Mouse (Mus musculus): ENCODE results near the gene Rbp2. TPM values are rescaled to one million over a fixed set of nuclear protein-coding genes. Genes with fewer than 3 reads are reported as not detected.

Rbp2 gene
- polyA plus RNA-seq, 1 experiment from 2014 or later: 1.3 TPM

GRCm38 (mm10) chr9:98530999-98531398 is 45.1 kb downstream of the Rbp2 start:
- Histone ChIP-seq H3K4me1 (ENCODE audit: control insufficient read depth, insufficient read depth, low read length) (0 out of 2 replicates have a peak, but pooled peaks cover 2% of the 10 kb centered on the region), H3K36me3 (ENCODE audit: control insufficient read depth, insufficient read depth) (no peaks in the 10 kb centered on the region), H3K27me3 (ENCODE audit: control insufficient read depth, insufficient read depth, low read length) (no peaks in the 10 kb centered on the region), H3K4me2 (ENCODE audit: low read depth, low read length) (no peak overlapping the region), H3K9me3 (replicated peaks; ENCODE audit: control insufficient read depth, low read length) (0 out of 2 replicates have a peak, but pooled peaks cover 2% of the 10 kb centered on the region), H3K9ac (ENCODE audit: low read length) (no peak overlapping the region), H3K4me3 (ENCODE audit: low read length) (no peak overlapping the region), H3K27ac (ENCODE audit: low read length) (no peak overlapping the region)
- no peak for ATAC-seq (replicated peaks; ENCODE audit: extremely low read depth, insufficient read depth, low FRiP score)
- 44% methylated on average over 2 of the region's 2 CpGs for WGBS

- WGBS: 54% methylated on average over 4 of the region's 4 CpGs
- H3K4me2 ChIP-seq (ENCODE audit: low read depth, low read length): no peak overlapping the region
- no peak overlapping the region for H3K4me3 ChIP-seq (ENCODE audit: low read length)
- 0 out of 2 replicates have a peak, but pooled peaks cover 2% of the 10 kb centered on the region for H3K9me3 ChIP-seq (replicated peaks; ENCODE audit: control insufficient read depth, low read length)
- no peaks in the 10 kb centered on the region for H3K27me3 ChIP-seq (ENCODE audit: control insufficient read depth, insufficient read depth, low read length)
- no peak for ATAC-seq (replicated peaks; ENCODE audit: extremely low read depth, insufficient read depth, low FRiP score)
- no peak overlapping the region for H3K27ac ChIP-seq (ENCODE audit: low read length)
- H3K36me3 ChIP-seq (ENCODE audit: control insufficient read depth, insufficient read depth): no peaks in the 10 kb centered on the region
- H3K9ac ChIP-seq (ENCODE audit: low read length): no peak overlapping the region
- no peaks in the 10 kb centered on the region for H3K4me1 ChIP-seq (ENCODE audit: control insufficient read depth, insufficient read depth, low read length)
Observed at GRCm38 (mm10) chr9:98534675-98535280, 48.9 kb downstream of the Rbp2 start.

GRCm38 (mm10) chr9:98535763-98536162 is 49.8 kb downstream of the Rbp2 start:
- H3K4me1 ChIP-seq (ENCODE audit: control insufficient read depth, insufficient read depth, low read length): no peaks in the 10 kb centered on the region
- 0 out of 2 replicates have a peak, but pooled peaks cover 2% of the 10 kb centered on the region for H3K9me3 ChIP-seq (replicated peaks; ENCODE audit: control insufficient read depth, low read length)
- H3K9ac ChIP-seq (ENCODE audit: low read length): no peak overlapping the region
- no peak overlapping the region for H3K27ac ChIP-seq (ENCODE audit: low read length)
- H3K4me2 ChIP-seq (ENCODE audit: low read depth, low read length): no peak overlapping the region
- H3K36me3 ChIP-seq (ENCODE audit: control insufficient read depth, insufficient read depth): no peaks in the 10 kb centered on the region
- no peak overlapping the region for H3K4me3 ChIP-seq (ENCODE audit: low read length)
- ATAC-seq (replicated peaks; ENCODE audit: extremely low read depth, insufficient read depth, low FRiP score): no peak
- no peaks in the 10 kb centered on the region for H3K27me3 ChIP-seq (ENCODE audit: control insufficient read depth, insufficient read depth, low read length)

GRCm38 (mm10) chr9:98538017-98538712 is 52.2 kb downstream of the Rbp2 start:
- no peaks in the 10 kb centered on the region for H3K27me3 ChIP-seq (ENCODE audit: control insufficient read depth, insufficient read depth, low read length)
- H3K36me3 ChIP-seq (ENCODE audit: control insufficient read depth, insufficient read depth): no peaks in the 10 kb centered on the region
- no peak overlapping the region for H3K4me3 ChIP-seq (ENCODE audit: low read length)
- H3K9ac ChIP-seq (ENCODE audit: low read length): no peak overlapping the region
- WGBS: 42% methylated on average over 13 of the region's 13 CpGs
- no peaks in the 10 kb centered on the region for H3K4me1 ChIP-seq (ENCODE audit: control insufficient read depth, insufficient read depth, low read length)
- peak overlapping the region; percentile 19; the same call in 1 of the 2 replicates for H3K4me2 ChIP-seq (ENCODE audit: low read depth, low read length)
- no peak overlapping the region for H3K27ac ChIP-seq (ENCODE audit: low read length)
- ATAC-seq (replicated peaks; ENCODE audit: extremely low read depth, insufficient read depth, low FRiP score): no peak
- H3K9me3 ChIP-seq (replicated peaks; ENCODE audit: control insufficient read depth, low read length): 0 out of 2 replicates have a peak, but pooled peaks cover 2% of the 10 kb centered on the region

- H3K4me3 ChIP-seq (ENCODE audit: low read length): no peak overlapping the region
- H3K4me2 ChIP-seq (ENCODE audit: low read depth, low read length): peak overlapping the region; percentile 19; the same call in 1 of the 2 replicates
- H3K9me3 ChIP-seq (replicated peaks; ENCODE audit: control insufficient read depth, low read length): 0 out of 2 replicates have a peak, but pooled peaks cover 2% of the 10 kb centered on the region
- no peak overlapping the region for H3K27ac ChIP-seq (ENCODE audit: low read length)
- no peak overlapping the region for H3K9ac ChIP-seq (ENCODE audit: low read length)
- H3K27me3 ChIP-seq (ENCODE audit: control insufficient read depth, insufficient read depth, low read length): no peaks in the 10 kb centered on the region
- H3K4me1 ChIP-seq (ENCODE audit: control insufficient read depth, insufficient read depth, low read length): no peaks in the 10 kb centered on the region
- H3K36me3 ChIP-seq (ENCODE audit: control insufficient read depth, insufficient read depth): no peaks in the 10 kb centered on the region
- no peak for ATAC-seq (replicated peaks; ENCODE audit: extremely low read depth, insufficient read depth, low FRiP score)
- WGBS: 6% methylated on average over 13 of the region's 13 CpGs
Observed at GRCm38 (mm10) chr9:98538713-98539360, 52.9 kb downstream of the Rbp2 start.

GRCm38 (mm10) chr9:98544042-98544441 is 58.1 kb downstream of the Rbp2 start:
- WGBS: 73% methylated on average over 3 of the region's 3 CpGs
- Histone ChIP-seq H3K27ac (ENCODE audit: low read length) (no peak overlapping the region), H3K27me3 (ENCODE audit: control insufficient read depth, insufficient read depth, low read length) (no peaks in the 10 kb centered on the region), H3K4me2 (ENCODE audit: low read depth, low read length) (no peak overlapping the region), H3K36me3 (ENCODE audit: control insufficient read depth, insufficient read depth) (no peaks in the 10 kb centered on the region), H3K4me3 (ENCODE audit: low read length) (no peak overlapping the region), H3K9ac (ENCODE audit: low read length) (no peak overlapping the region), H3K4me1 (ENCODE audit: control insufficient read depth, insufficient read depth, low read length) (no peaks in the 10 kb centered on the region), H3K9me3 (replicated peaks; ENCODE audit: control insufficient read depth, low read length) (no peaks in the 10 kb centered on the region)
- ATAC-seq (replicated peaks; ENCODE audit: extremely low read depth, insufficient read depth, low FRiP score): no peak

Other genes starting within 250 kb of the Rbp2 start
- 13.7 and 15.1 TPM in 2 replicates for gene Nmnat3, start 198.7 kb upstream of the Rbp2 start, polyA plus RNA-seq (2015; fragmentation: Nextera tagmentation; extraction: Ambion mirVana)
- 40.9 and 41.2 TPM in 2 replicates for gene Rbp1, start 63.2 kb upstream of the Rbp2 start, polyA plus RNA-seq (2015; fragmentation: Nextera tagmentation; extraction: Ambion mirVana)
- 117 and 120 TPM in 2 replicates for gene Copb2, start 77.6 kb downstream of the Rbp2 start, polyA plus RNA-seq (2015; fragmentation: Nextera tagmentation; extraction: Ambion mirVana)
- gene Mrps22, start 115.5 kb downstream of the Rbp2 start, polyA plus RNA-seq (2015; fragmentation: Nextera tagmentation; extraction: Ambion mirVana): 60.4 and 66.7 TPM in 2 replicates